Mouse (Mus musculus) gastrocnemius, adult 8-10 months (tissue): ENCODE results near the gene Adcy7. TPM values are rescaled to one million over a fixed set of nuclear protein-coding genes. Genes with fewer than 3 reads are reported as not detected.

Source experiments
- DNase-seq, 2 experiments: peaks; one replicate each; pipeline ENCODE4 v3.0.0; 2022; ENCODE audit warnings: low spot score in 2 of 2
- total RNA-seq, 4 experiments: library from RNA; stranded (reverse); gene quantifications; 2 replicates each; pipeline ENCODE4 v1.2.4; 2022

Adcy7 gene
- total RNA-seq, 4 experiments from 2014 or later, result 1.2 to 2.8 (median 1.7) TPM

GRCm38 (mm10) chr8:88328689-88329088 is 56.5 kb downstream of the Adcy7 start:
- no peak for DNase-seq

- no peak for DNase-seq
Measured at GRCm38 (mm10) chr8:88330816-88331215, 58.6 kb downstream of the Adcy7 start.

GRCm38 (mm10) chr8:88334384-88334783 is 62.2 kb downstream of the Adcy7 start:
- DNase-seq, result no peak

GRCm38 (mm10) chr8:88334975-88335374 is 62.8 kb downstream of the Adcy7 start:
- no peak for DNase-seq

GRCm38 (mm10) chr8:88339221-88339620 is 67.0 kb downstream of the Adcy7 start:
- no peak for DNase-seq

- DNase-seq, result no peak
Measured at GRCm38 (mm10) chr8:88339887-88340695, 67.9 kb downstream of the Adcy7 start.

GRCm38 (mm10) chr8:88342026-88342425 is 69.8 kb downstream of the Adcy7 start:
- no peak for DNase-seq

GRCm38 (mm10) chr8:88349046-88349445 is 76.8 kb downstream of the Adcy7 start:
- no peak for DNase-seq

- DNase-seq, result no peak
Measured at GRCm38 (mm10) chr8:88357226-88357933, 85.2 kb downstream of the Adcy7 start.

GRCm38 (mm10) chr8:88357946-88358345 is 85.7 kb downstream of the Adcy7 start:
- no peak for DNase-seq

GRCm38 (mm10) chr8:88359959-88360358 is 87.8 kb downstream of the Adcy7 start:
- DNase-seq, result peak; percentile 23 to 45

- no peak for DNase-seq
Measured at GRCm38 (mm10) chr8:88361044-88361707, 89.0 kb downstream of the Adcy7 start.

GRCm38 (mm10) chr8:88361708-88362428 is 89.7 kb downstream of the Adcy7 start, which contains the start of gene Brd7:
TSS of gene Brd7 (minus strand) at chr8:88362194.
- DNase-seq, result peak; percentile 65 to 66

GRCm38 (mm10) chr8:88362446-88363150 is 90.4 kb downstream of the Adcy7 start:
- DNase-seq, result peak in 1 of 2 experiments; percentile 8

- no peak for DNase-seq
Measured at GRCm38 (mm10) chr8:88369221-88369620, 97.0 kb downstream of the Adcy7 start.

GRCm38 (mm10) chr8:88369805-88370204 is 97.6 kb downstream of the Adcy7 start:
- no peak for DNase-seq

- no peak for DNase-seq
Measured at GRCm38 (mm10) chr8:88371522-88371921, 99.3 kb downstream of the Adcy7 start.

GRCm38 (mm10) chr8:88376836-88377582 is 104.8 kb downstream of the Adcy7 start:
- peak in 1 of 2 experiments; percentile 9 for DNase-seq
